Mouse (Mus musculus): ENCODE measurements at regions not wholly inside any gene's neighbourhood (a gene's known extent, or its start where the extent isn't known, plus 50 kb on each side); places are given as distances from the start of the nearest gene placed in this dataset.

GRCm38 (mm10) chr8:10689881-10690280, 318.4 kb downstream of the Irs2 start:
- ATAC-seq: no peak
- H3K9me3 ChIP-seq (ENCODE audit: control insufficient read depth, low read length): no peaks in the 10 kb centered on the region
- H3K27me3 ChIP-seq (replicated peaks; ENCODE audit: control insufficient read depth, insufficient read depth, low read length): no peaks in the 10 kb centered on the region
- H3K4me3 ChIP-seq (ENCODE audit: low read length): no peak overlapping the region
- no peak overlapping the region for H3K9ac ChIP-seq (ENCODE audit: low read depth, low read length)
- WGBS: 71% methylated on average over 12 of the region's 12 CpGs
- no peaks in the 10 kb centered on the region for H3K36me3 ChIP-seq (ENCODE audit: control insufficient read depth, insufficient read depth, low read length)
- H3K4me2 ChIP-seq (ENCODE audit: low read depth, low read length): no peak overlapping the region
- H3K27ac ChIP-seq (ENCODE audit: low read length): no peak overlapping the region
- peaks cover 4% of the 10 kb centered on the region; the same call in 1 of the 2 replicates for H3K4me1 ChIP-seq (ENCODE audit: control insufficient read depth, insufficient read depth, low read length)

GRCm38 (mm10) chr8:10687867-10688561, 320.2 kb downstream of the Irs2 start:
- H3K4me3 ChIP-seq (ENCODE audit: low read length): no peak overlapping the region
- WGBS: 30% methylated on average over 9 of the region's 9 CpGs
- no peaks in the 10 kb centered on the region for H3K9me3 ChIP-seq (ENCODE audit: control insufficient read depth, low read length)
- H3K27ac ChIP-seq (ENCODE audit: low read length): no peak overlapping the region
- H3K36me3 ChIP-seq (ENCODE audit: control insufficient read depth, insufficient read depth, low read length): no peaks in the 10 kb centered on the region
- no peaks in the 10 kb centered on the region for H3K27me3 ChIP-seq (replicated peaks; ENCODE audit: control insufficient read depth, insufficient read depth, low read length)
- H3K4me1 ChIP-seq (ENCODE audit: control insufficient read depth, insufficient read depth, low read length): peaks cover 4% of the 10 kb centered on the region; the same call in 1 of the 2 replicates
- no peak overlapping the region for H3K4me2 ChIP-seq (ENCODE audit: low read depth, low read length)
- no peak for ATAC-seq
- H3K9ac ChIP-seq (ENCODE audit: low read depth, low read length): no peak overlapping the region
